Mouse (Mus musculus): ENCODE measurements around the gene Pdk1.
A peak's percentile ranks its signal among the peaks of the same experiment; 100 is the strongest.
"Not testable (repeated sequence)": the region's sequence is repeated elsewhere in the genome, so short reads cannot be mapped to it uniquely, and the experiment has no call there.

The Pdk1 gene

GRCm38 (mm10) chr2:71874422-71874821 lies 1.4 kb downstream of the Pdk1 start:
- DNase-seq (ENCODE audit: low spot score), result no peak

DNA sequence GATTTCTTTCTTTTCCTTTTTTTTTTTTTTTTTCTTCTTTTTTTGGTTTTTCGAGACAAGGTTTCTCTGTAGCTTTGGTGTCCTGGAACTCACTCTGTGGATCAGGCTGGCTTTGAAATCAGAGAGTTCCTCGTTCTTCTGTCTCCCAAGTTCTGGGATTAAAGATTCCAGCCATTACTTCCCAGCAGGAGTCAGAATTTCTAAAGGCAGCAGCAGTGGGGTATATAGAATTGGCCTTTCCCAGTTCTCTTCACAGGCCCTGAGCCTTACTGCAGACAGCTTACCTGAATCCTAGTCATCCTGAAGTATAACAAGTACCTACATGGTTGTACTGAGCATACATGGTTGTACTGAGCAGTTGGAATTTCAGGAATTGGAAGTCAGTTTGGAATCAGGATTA lies 1.8 kb downstream of the Pdk1 start:
- DNase-seq (ENCODE audit: low spot score), result no peak

- DNase-seq (ENCODE audit: low spot score), result no peak
Measured at GRCm38 (mm10) chr2:71877865-71878264, 4.8 kb downstream of the Pdk1 start.

GRCm38 (mm10) chr2:71878441-71878840 lies 5.4 kb downstream of the Pdk1 start:
- no peak for DNase-seq (ENCODE audit: low spot score)

DNA sequence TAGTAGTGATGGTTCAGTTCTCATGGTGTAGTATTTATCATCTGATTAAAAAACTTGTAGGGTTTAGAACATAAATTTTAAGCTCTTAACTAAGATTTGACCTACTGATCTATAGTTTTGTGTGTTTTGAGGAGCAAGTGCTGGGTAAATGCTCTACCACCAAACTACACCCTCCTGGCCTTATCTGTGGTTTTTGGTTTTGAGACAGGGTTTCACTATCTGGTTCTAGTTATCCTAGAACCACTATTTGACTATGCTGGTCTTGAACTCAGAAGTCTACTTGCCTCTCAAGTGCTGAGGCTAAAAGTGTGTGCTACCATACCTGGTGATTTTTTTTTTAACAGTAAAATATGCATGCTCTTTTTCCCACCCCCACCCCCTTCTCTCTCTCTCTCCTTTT lies 5.9 kb downstream of the Pdk1 start:
- DNase-seq (ENCODE audit: low spot score), result no peak

DNA sequence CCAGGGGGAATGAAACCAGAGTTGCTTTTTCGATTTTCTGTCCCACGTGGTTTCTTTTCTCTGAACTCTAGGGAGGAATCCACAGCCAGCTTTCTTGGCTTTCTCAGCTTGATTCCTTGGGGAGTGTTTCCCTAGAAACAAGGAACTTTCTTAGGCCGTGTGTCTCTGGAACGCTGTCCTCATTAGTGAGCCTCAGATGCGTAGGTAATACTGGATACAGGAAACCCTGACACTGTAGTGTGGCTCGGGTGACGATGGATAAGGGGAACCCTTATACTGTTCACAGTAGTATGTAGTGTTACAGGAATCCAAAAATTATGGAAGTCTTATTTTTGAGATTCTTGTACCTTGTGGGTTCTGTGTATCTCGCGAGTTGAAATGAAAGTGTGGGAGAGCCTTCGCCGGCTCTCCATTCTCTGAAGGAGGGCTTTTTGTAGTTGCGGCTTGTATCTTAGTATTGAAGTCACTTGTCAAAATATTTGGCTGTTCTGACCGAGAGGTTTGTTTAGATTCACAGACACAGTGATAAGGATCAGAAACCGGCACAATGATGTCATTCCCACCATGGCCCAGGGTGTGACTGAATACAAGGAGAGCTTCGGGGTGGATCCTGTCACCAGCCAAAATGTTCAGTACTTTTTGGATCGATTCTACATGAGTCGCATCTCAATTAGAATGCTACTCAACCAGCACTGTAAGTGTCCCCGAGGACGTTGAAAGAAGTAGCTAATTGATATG lies 10.1 kb downstream of the Pdk1 start:
- DNase-seq (ENCODE audit: low spot score), result no peak

- no peak for DNase-seq (ENCODE audit: low spot score)
Measured at GRCm38 (mm10) chr2:71887269-71887668, 14.2 kb downstream of the Pdk1 start.

GRCm38 (mm10) chr2:71888437-71888836 lies 15.4 kb downstream of the Pdk1 start:
- DNase-seq (ENCODE audit: low spot score), result no peak

DNA sequence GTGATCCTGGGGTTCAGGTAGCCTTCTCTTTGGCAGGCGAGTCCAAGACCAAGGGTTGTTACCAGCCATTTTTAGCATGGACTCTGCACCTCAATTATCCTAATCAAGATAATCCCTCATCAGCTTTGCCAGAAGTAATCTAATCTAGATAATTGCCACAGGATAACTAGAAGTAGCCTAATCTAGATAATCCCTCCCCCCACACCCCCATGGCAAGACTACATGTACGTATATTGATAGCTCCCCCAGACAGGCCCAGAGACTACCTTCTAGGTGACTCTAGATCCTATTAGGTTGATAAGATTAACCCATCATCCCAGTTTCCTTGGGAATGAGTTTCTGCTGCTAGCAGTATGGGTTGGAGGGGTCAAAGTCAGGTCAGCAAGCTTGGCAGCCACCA lies 18.5 kb downstream of the Pdk1 start:
- no peak for DNase-seq (ENCODE audit: low spot score)

DNA sequence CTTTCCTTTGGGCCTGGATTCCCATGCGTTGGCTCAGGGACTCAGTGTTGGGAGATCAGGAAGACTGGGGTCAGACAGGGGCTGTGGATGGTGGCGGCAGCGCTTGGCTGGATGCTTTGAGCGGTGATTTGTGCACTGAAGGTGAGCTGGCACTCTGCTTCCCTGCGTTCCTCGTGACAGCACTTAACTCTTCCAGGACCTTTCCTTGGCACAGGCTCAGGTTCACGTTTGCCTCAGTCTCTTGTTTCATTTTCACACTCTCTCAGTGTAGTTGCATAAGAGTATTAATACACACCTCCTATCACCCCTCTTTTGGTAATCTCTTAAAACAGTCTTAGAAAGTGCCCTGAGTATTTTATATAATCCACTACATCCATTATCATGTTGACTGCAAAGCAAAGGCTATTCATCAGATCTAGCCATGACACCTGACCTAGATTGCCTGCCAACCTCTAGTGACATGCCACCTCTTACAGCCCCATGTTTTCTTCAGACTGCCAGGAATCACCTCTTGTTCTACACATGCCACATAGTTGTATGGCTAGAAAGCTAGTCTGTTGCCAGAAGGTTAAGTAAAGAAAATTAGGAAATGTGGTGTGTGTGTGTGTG lies 19.8 kb downstream of the Pdk1 start:
- no peak for DNase-seq (ENCODE audit: low spot score)

- DNase-seq (ENCODE audit: low spot score), result no peak
Measured at GRCm38 (mm10) chr2:71895596-71896286, 22.7 kb downstream of the Pdk1 start.

DNA sequence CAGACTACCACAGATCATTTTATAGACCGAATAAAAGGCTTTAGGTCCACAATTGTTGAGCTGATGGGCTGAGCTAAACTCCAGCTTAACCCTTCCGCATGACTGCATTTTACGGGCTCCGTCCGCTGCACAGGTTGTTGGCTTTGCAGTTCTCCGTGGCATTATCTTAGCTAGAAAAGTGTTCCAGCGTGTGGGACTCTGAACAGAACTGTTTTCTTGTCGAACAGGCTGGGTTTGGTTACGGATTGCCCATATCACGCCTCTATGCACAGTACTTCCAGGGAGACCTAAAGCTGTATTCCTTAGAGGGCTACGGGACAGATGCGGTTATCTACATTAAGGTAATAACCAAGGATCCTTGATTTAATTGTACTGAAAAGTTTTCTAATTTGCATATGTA lies 24.4 kb downstream of the Pdk1 start:
- no peak for DNase-seq (ENCODE audit: low spot score)

DNA sequence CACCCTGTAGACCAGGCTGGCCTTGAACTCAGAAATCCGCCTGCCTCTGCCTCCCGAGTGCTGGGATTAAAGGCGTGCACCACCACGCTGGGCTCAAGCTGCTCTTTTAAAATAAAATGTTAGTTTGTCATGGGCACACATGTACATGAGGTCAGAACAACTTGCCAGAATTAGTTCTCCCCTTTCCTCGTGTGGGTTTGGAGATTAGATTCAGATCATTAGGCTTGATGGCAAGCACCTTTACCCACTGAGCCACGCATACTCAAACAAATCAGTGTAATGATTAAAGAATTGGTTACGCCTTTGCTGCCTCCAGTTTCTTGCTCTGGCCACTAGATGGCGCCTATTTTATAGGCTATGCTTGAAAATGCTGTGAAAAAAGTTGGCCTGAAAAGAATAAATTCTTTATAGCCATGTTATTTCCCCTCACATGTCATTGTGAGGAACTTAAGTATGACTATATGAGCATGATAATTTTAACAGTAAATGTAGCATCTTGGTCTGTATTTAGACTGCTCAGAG lies 25.4 kb downstream of the Pdk1 start:
- peak; percentile 38 for DNase-seq (ENCODE audit: low spot score)

- DNase-seq (ENCODE audit: low spot score), result no peak
Measured at GRCm38 (mm10) chr2:71899886-71900285, 26.9 kb downstream of the Pdk1 start.

- no peak for DNase-seq (ENCODE audit: low spot score)
Measured at GRCm38 (mm10) chr2:71905154-71905553, 32.1 kb downstream of the Pdk1 start.

DNA sequence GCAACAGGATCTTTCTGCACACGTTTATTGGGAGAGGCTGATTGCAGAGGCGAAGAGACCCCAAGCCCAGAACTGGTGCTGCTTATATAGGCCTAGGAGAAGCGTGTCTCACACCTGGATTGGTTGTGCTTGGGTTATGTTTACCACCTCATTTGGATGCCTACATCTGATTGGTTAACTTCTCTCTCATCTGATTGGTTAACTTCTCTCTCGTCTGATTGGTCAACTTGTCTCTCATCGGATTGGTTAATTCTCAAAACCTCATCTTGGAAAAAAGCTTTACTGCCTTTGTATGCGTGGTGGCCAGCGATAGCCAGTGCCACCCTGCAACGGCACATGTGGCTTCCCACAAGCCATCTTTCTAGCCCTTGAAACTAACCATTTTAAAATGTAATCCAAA lies 33.3 kb downstream of the Pdk1 start:
- not testable (repeated sequence) for DNase-seq (ENCODE audit: low spot score)

GRCm38 (mm10) chr2:71913911-71914310 lies 40.9 kb downstream of the Pdk1 start:
- DNase-seq (ENCODE audit: low spot score), result no peak

GRCm38 (mm10) chr2:71919227-71919647 lies 46.2 kb downstream of the Pdk1 start:
- DNase-seq (ENCODE audit: low spot score), result no peak

DNA sequence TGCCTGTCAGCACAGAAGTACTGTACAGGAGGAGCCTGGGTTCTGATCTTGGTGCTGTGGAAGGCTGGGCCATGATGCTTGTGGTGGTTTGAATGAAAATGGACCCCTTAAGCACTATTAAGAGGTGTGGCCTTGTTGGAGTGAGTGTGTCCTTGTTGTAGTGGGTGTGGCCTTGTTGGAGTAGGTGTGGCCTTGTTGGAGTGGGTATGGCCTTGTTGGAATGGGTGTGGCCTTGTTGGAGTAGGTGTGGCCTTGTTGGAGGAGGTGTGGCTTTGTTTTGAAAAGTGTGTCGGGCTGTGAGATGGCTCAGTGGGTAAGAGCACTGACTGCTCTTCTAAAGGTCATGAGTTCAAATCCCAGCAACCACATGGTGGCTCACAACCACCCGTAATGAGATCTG lies 51.9 kb downstream of the Pdk1 start:
- not testable (repeated sequence) for DNase-seq (ENCODE audit: low spot score)

- DNase-seq (ENCODE audit: low spot score), result no peak
Measured at GRCm38 (mm10) chr2:71934046-71934445, 61.0 kb downstream of the Pdk1 start.

GRCm38 (mm10) chr2:71936711-71937110 lies 63.7 kb downstream of the Pdk1 start:
- no peak for DNase-seq (ENCODE audit: low spot score)

DNA sequence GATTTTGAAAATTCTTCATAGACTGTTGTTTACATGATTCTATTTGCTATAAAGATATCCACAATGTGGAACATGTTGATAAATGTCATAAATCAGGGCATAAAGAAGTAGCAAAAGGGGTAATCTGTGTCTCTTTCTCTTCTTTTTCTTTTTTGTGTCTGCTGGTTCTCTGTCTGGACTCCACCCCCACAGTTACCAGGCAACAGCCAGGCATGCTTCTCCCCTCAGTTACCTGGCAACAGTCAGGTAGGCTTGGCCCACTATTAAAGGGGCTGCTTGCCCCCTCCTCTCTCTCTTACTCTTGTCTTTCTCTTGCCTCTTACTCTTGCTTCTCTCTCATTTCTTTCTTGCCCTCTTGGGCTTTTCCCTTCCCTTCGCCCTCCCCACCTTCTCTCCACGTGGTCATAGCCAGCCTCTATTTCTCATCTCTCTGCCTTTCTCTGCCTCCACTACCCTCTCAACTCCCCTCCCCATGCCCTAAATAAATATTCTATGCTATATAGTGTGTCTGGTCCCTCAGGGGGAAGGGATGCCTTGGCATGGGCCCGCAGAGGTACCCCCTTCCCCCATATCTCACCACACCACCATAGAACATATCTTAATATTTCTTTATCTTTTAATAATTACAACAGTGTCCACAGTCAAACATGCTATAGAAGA lies 64.8 kb downstream of the Pdk1 start:
- no peak for DNase-seq (ENCODE audit: low spot score)

Measured in layer of hippocampus, adult 9-10 months (tissue).